ENCODE assay signal across 8 mouse cellular contexts in genomic region chr9:22136765-22137547, GRCm38 (mm10). TPM values are rescaled to one million over a fixed set of nuclear protein-coding genes. Genes with fewer than 3 reads are reported as not detected.
DNase-seq lines count a peak whose midpoint lies in the region; ATAC-seq and TF ChIP-seq lines count a peak whose summit lies in the region.

No protein-coding gene starts in this region.

- ATAC-seq in heart, embryonic 13.5 days (ENCODE audit: extremely low read depth, insufficient number of reproducible peaks, low FRiP score, low TSS enrichment): peak; percentile 52
- ATAC-seq in liver, postnatal 0 days: no peak
- ATAC-seq in granulocyte monocyte progenitor cell, adult 5-6 weeks (replicated peaks; ENCODE audit: poor library complexity, severe bottlenecking): no peak

- no peak for DNase-seq in heart, postnatal 4 days
- peak; percentile 73 for DNase-seq in Muller cell, postnatal 12 days (ENCODE audit: inconsistent ontology term)
- DNase-seq in liver, postnatal 0 days: no peak
- DNase-seq in cerebellum, adult 9-11 months: no peak
- no peak for DNase-seq in natural killer cell, adult 2 months (ENCODE audit: low spot score in 2 of 2)

- H3K27me3 ChIP-seq in heart, embryonic 13.5 days (replicated peaks): peaks cover 9% of the 10 kb centered on the region; the same call in 1 of the 2 replicates
- H3K27me3 ChIP-seq in liver, postnatal 0 days (ENCODE audit: insufficient read depth, low read length): no peaks in the 10 kb centered on the region

- no peak for TF ChIP-seq CTCF in embryonic fibroblast, embryonic 13.5 days (IDR thresholded peaks at IDR 0.05; ENCODE audit: borderline replicate concordance, insufficient read depth, low read length)
- no peak for TF ChIP-seq CTCF in liver, postnatal 0 days (IDR thresholded peaks at IDR 0.05; ENCODE audit: low read depth)

- no peak for TF ChIP-seq EP300 in liver, postnatal 0 days (IDR thresholded peaks at IDR 0.05; ENCODE audit: low read depth)

- H3K27ac ChIP-seq in heart, embryonic 13.5 days (replicated peaks): peak overlapping the region; percentile 51
- 0 out of 2 replicates have a peak overlapping the region, but pooled peaks have one; percentile 23 for H3K27ac ChIP-seq in embryonic fibroblast, embryonic 13.5 days (ENCODE audit: insufficient read depth, low read length)
- peak overlapping the region; percentile 72 for H3K27ac ChIP-seq in liver, postnatal 0 days (ENCODE audit: low read depth)

- H3K9me3 ChIP-seq in heart, embryonic 13.5 days: no peaks in the 10 kb centered on the region
- no peaks in the 10 kb centered on the region for H3K9me3 ChIP-seq in liver, postnatal 0 days (ENCODE audit: low read length)

- H3K9ac ChIP-seq in heart, embryonic 13.5 days: peak overlapping the region; percentile 21; the same call in 1 of the 2 replicates
- H3K9ac ChIP-seq in liver, postnatal 0 days (replicated peaks): peak overlapping the region; percentile 28; the same call in 1 of the 2 replicates

- H3K4me1 ChIP-seq in heart, embryonic 13.5 days: peaks cover 10% of the 10 kb centered on the region
- H3K4me1 ChIP-seq in embryonic fibroblast, embryonic 13.5 days (ENCODE audit: control insufficient read depth, insufficient read depth, low read length): no peaks in the 10 kb centered on the region
- H3K4me1 ChIP-seq in liver, postnatal 0 days (ENCODE audit: insufficient read depth): peaks cover 19% of the 10 kb centered on the region

- peak overlapping the region; percentile 80 for H3K4me2 ChIP-seq in heart, embryonic 13.5 days
- peak overlapping the region; percentile 90 for H3K4me2 ChIP-seq in liver, postnatal 0 days (ENCODE audit: low read depth, low read length)

- H3K36me3 ChIP-seq in heart, embryonic 13.5 days: no peaks in the 10 kb centered on the region
- H3K36me3 ChIP-seq in liver, postnatal 0 days (replicated peaks; ENCODE audit: insufficient read depth, low read length): no peaks in the 10 kb centered on the region

- TF ChIP-seq POLR2A in embryonic fibroblast, embryonic 13.5 days (IDR thresholded peaks at IDR 0.05; ENCODE audit: low read depth, low read length): no peak

- WGBS in heart, embryonic 13.5 days: 14% methylated on average over 23 of the region's 23 CpGs
- WGBS in liver, postnatal 0 days (ENCODE audit: insufficient replicate concordance): 46% methylated on average over 23 of the region's 23 CpGs

- H3K4me3 ChIP-seq in heart, embryonic 13.5 days: peak overlapping the region; percentile 25
- no peak overlapping the region for H3K4me3 ChIP-seq in embryonic fibroblast, embryonic 13.5 days (ENCODE audit: insufficient read depth, low read length)
- H3K4me3 ChIP-seq in liver, postnatal 0 days (ENCODE audit: low read depth, low read length): no peak overlapping the region

RNA-seq across cellular contexts. Expression of gene Acp5, which starts 1.4 kb away (rescaled TPM):
- polyA plus RNA-seq in heart, embryonic 13.5 days (2015; fragmentation: Nextera tagmentation; extraction: Ambion mirVana): 9.0 and 10.9 TPM in 2 replicates
- 1 to 10 TPM in 1 of 2 experiments, under 1 TPM in 1; 0.71 to 1.6 TPM for total RNA-seq in heart, postnatal 4 days (2021)
- 3.7 and 5.2 TPM in 2 replicates for polyA plus RNA-seq in embryonic fibroblast, embryonic 13.5 days (2011; ENCODE audit: insufficient read length, low read depth, missing spikeins)
- polyA plus RNA-seq in liver, postnatal 0 days (2015; fragmentation: Nextera tagmentation; extraction: Ambion mirVana): 102 and 108 TPM in 2 replicates
- total RNA-seq in granulocyte monocyte progenitor cell, adult 5-6 weeks (2014; fragmentation: Nextera tagmentation): 3.9 and 4.7 TPM in 2 replicates
- 1.6 and 4.6 TPM in 2 replicates for total RNA-seq in granulocyte monocyte progenitor cell, adult 5-6 weeks (2017)

RNA-seq across cellular contexts. Expression of gene Pigyl, which starts 19.7 kb away (rescaled TPM):
- 46.0 and 52.0 TPM in 2 replicates for polyA plus RNA-seq in heart, embryonic 13.5 days (2015; fragmentation: Nextera tagmentation; extraction: Ambion mirVana)
- total RNA-seq in heart, postnatal 4 days (2021): 10 to 100 TPM; 31.0 to 31.9 TPM
- polyA plus RNA-seq in embryonic fibroblast, embryonic 13.5 days (2011; ENCODE audit: insufficient read length, low read depth, missing spikeins): 20.4 and 21.5 TPM in 2 replicates
- 34.9 and 36.6 TPM in 2 replicates for polyA plus RNA-seq in liver, postnatal 0 days (2015; fragmentation: Nextera tagmentation; extraction: Ambion mirVana)
- 17.3 and 28.7 TPM in 2 replicates for total RNA-seq in granulocyte monocyte progenitor cell, adult 5-6 weeks (2014; fragmentation: Nextera tagmentation)
- 26.6 and 29.3 TPM in 2 replicates for total RNA-seq in granulocyte monocyte progenitor cell, adult 5-6 weeks (2017)

RNA-seq across cellular contexts. Expression of gene Elof1, which starts 20.0 kb away (rescaled TPM):
- polyA plus RNA-seq in heart, embryonic 13.5 days (2015; fragmentation: Nextera tagmentation; extraction: Ambion mirVana): 106 and 125 TPM in 2 replicates
- 10 to 100 TPM; 60.1 to 63.4 TPM for total RNA-seq in heart, postnatal 4 days (2021)
- 65.2 and 69.7 TPM in 2 replicates for polyA plus RNA-seq in embryonic fibroblast, embryonic 13.5 days (2011; ENCODE audit: insufficient read length, low read depth, missing spikeins)
- polyA plus RNA-seq in liver, postnatal 0 days (2015; fragmentation: Nextera tagmentation; extraction: Ambion mirVana): 72.7 and 75.6 TPM in 2 replicates
- total RNA-seq in granulocyte monocyte progenitor cell, adult 5-6 weeks (2014; fragmentation: Nextera tagmentation): 93.9 and 132 TPM in 2 replicates
- 47.3 and 56.3 TPM in 2 replicates for total RNA-seq in granulocyte monocyte progenitor cell, adult 5-6 weeks (2017)

RNA-seq across cellular contexts. Expression of gene Cnn1, which starts 37.9 kb away (rescaled TPM):
- polyA plus RNA-seq in heart, embryonic 13.5 days (2015; fragmentation: Nextera tagmentation; extraction: Ambion mirVana): 250 and 292 TPM in 2 replicates
- total RNA-seq in heart, postnatal 4 days (2021): 10 to 100 TPM; 38.1 to 39.3 TPM
- polyA plus RNA-seq in embryonic fibroblast, embryonic 13.5 days (2011; ENCODE audit: insufficient read length, low read depth, missing spikeins): 203 and 419 TPM in 2 replicates
- polyA plus RNA-seq in liver, postnatal 0 days (2015; fragmentation: Nextera tagmentation; extraction: Ambion mirVana): 0.33 and 0.68 TPM in 2 replicates
- not detected in 2 replicates for total RNA-seq in granulocyte monocyte progenitor cell, adult 5-6 weeks (2014; fragmentation: Nextera tagmentation)
- not detected in 2 replicates for total RNA-seq in granulocyte monocyte progenitor cell, adult 5-6 weeks (2017)

RNA-seq across cellular contexts. Expression of gene Zfp872, which starts 50.9 kb away (rescaled TPM):
- polyA plus RNA-seq in heart, embryonic 13.5 days (2015; fragmentation: Nextera tagmentation; extraction: Ambion mirVana): 0.08 and 0.24 TPM in 2 replicates
- under 1 TPM; 0.14 to 0.18 TPM for total RNA-seq in heart, postnatal 4 days (2021)
- not detected in 2 replicates for polyA plus RNA-seq in embryonic fibroblast, embryonic 13.5 days (2011; ENCODE audit: insufficient read length, low read depth, missing spikeins)
- polyA plus RNA-seq in liver, postnatal 0 days (2015; fragmentation: Nextera tagmentation; extraction: Ambion mirVana): 0.04 TPM in 2 replicates
- total RNA-seq in granulocyte monocyte progenitor cell, adult 5-6 weeks (2014; fragmentation: Nextera tagmentation): not detected in 2 replicates
- not detected in 2 replicates for total RNA-seq in granulocyte monocyte progenitor cell, adult 5-6 weeks (2017)
